Mouse (Mus musculus) liver, embryonic 11.5 days (tissue): ENCODE results near the gene Trip11. TPM values are rescaled to one million over a fixed set of nuclear protein-coding genes. Genes with fewer than 3 reads are reported as not detected.

ENCODE experiments used
- ATAC-seq: fragments of 200-750 bp; cut with Nextera tagmentation; replicated peaks from 2 replicates; pipeline ENCODE4 v1.8.0; 2017; ENCODE audit warnings: moderate number of reproducible peaks, mild to moderate bottlenecking, moderate TSS enrichment, moderate library complexity; ENCODE audit not compliant: low FRiP score
- DNase-seq: peaks from one replicate; pipeline ENCODE4 v3.0.0-alpha.2; 2017; ENCODE audit warnings: low spot score
- H3K27ac ChIP-seq: fragments of 300-500 bp; sonication (generic); 2 replicates; pipeline ENCODE4 v1.5.1; 2014; ENCODE audit warnings: mild to moderate bottlenecking, low read depth, low read length, control low read depth
- H3K27me3 ChIP-seq: fragments of 300-500 bp; sonication (generic); replicated peaks from 2 replicates; pipeline ENCODE4 v1.6.1; 2014; ENCODE audit warnings: low read length, mixed read lengths; ENCODE audit not compliant: control insufficient read depth, insufficient read depth
- H3K36me3 ChIP-seq: fragments of 300-500 bp; sonication (generic); 2 replicates; pipeline ENCODE4 v1.6.1; 2014; ENCODE audit warnings: mild to moderate bottlenecking, low read length, moderate library complexity, mixed read lengths; ENCODE audit not compliant: control insufficient read depth, insufficient read depth
- H3K4me1 ChIP-seq: fragments of 300-500 bp; sonication (generic); replicated peaks from 2 replicates; pipeline ENCODE4 v1.6.1; 2014; ENCODE audit warnings: low read length, mixed read lengths; ENCODE audit not compliant: control insufficient read depth, insufficient read depth
- H3K4me2 ChIP-seq: fragments of 300-500 bp; sonication (generic); 2 replicates; pipeline ENCODE4 v1.6.1; 2014; ENCODE audit warnings: mild to moderate bottlenecking, control low read depth, moderate library complexity
- H3K4me3 ChIP-seq: fragments of 300-500 bp; sonication (generic); 2 replicates; pipeline ENCODE4 v1.5.1; 2014; ENCODE audit warnings: low read depth, low read length, control low read depth
- H3K9ac ChIP-seq: fragments of 300-500 bp; sonication (generic); 2 replicates; pipeline ENCODE4 v1.6.1; 2014; ENCODE audit warnings: low read depth, low read length, control low read depth
- H3K9me3 ChIP-seq: fragments of 300-500 bp; sonication (generic); 2 replicates; pipeline ENCODE4 v1.6.1; 2016; ENCODE audit warnings: low read length, inconsistent platforms, mixed read lengths; ENCODE audit not compliant: control insufficient read depth
- WGBS: fragments of 180-500 bp; shearing (Covaris S2); extraction: QIAGEN DNeasy Blood & Tissue Kit; methylation state at CpG from one replicate; pipeline ENCODE4 v1.1.7; 2014; 5-methylcytosine and 5-hydroxymethylcytosine counted together
- polyA plus RNA-seq: library from polyadenylated mRNA; unstranded; fragments of >200 nt; fragmentation: Nextera tagmentation; extraction: Ambion mirVana; gene quantifications from 2 replicates; pipeline ENCODE4 v1.2.1, GENCODE M21; 2014

Gene Trip11
- polyA plus RNA-seq, 1 experiment from 2014 or later, result 10.4 TPM

GRCm38 (mm10) chr12:101947986-101948385 is 34.9 kb upstream of the Trip11 start:
- no peaks in the 10 kb centered on the region for H3K27me3 ChIP-seq
- H3K36me3 ChIP-seq, result peaks cover 24% of the 10 kb centered on the region
- no peak overlapping the region for H3K27ac ChIP-seq
- no peak overlapping the region for H3K4me2 ChIP-seq
- H3K9me3 ChIP-seq, result no peaks in the 10 kb centered on the region
- no peak overlapping the region for H3K4me3 ChIP-seq
- ATAC-seq (no peak), DNase-seq (no peak)
- 91% methylated on average over 8 of the region's 8 CpGs for WGBS
- no peak overlapping the region for H3K9ac ChIP-seq
- H3K4me1 ChIP-seq, result no peaks in the 10 kb centered on the region

GRCm38 (mm10) chr12:101937572-101937971 is 24.5 kb upstream of the Trip11 start:
- DNase-seq (no peak), ATAC-seq (no peak)
- Histone ChIP-seq H3K9me3 (no peaks in the 10 kb centered on the region), H3K27ac (no peak overlapping the region), H3K4me1 (no peaks in the 10 kb centered on the region), H3K36me3 (peaks cover 31% of the 10 kb centered on the region), H3K4me2 (no peak overlapping the region), H3K9ac (no peak overlapping the region), H3K27me3 (no peaks in the 10 kb centered on the region), H3K4me3 (no peak overlapping the region)
- 86% methylated on average over 7 of the region's 7 CpGs for WGBS

- no peak overlapping the region for H3K27ac ChIP-seq
- H3K4me1 ChIP-seq, result no peaks in the 10 kb centered on the region
- ATAC-seq (no peak), DNase-seq (no peak)
- H3K27me3 ChIP-seq, result no peaks in the 10 kb centered on the region
- H3K36me3 ChIP-seq, result peaks cover 24% of the 10 kb centered on the region
- H3K9ac ChIP-seq, result no peak overlapping the region
- H3K4me3 ChIP-seq, result no peak overlapping the region
- no peaks in the 10 kb centered on the region for H3K9me3 ChIP-seq
- H3K4me2 ChIP-seq, result no peak overlapping the region
- WGBS, result 95% methylated on average over 3 of the region's 3 CpGs
Observed at GRCm38 (mm10) chr12:101935223-101935622, 22.2 kb upstream of the Trip11 start.

- no peaks in the 10 kb centered on the region for H3K9me3 ChIP-seq
- peaks cover 19% of the 10 kb centered on the region for H3K36me3 ChIP-seq
- H3K4me1 ChIP-seq, result no peaks in the 10 kb centered on the region
- H3K4me3 ChIP-seq, result no peak overlapping the region
- H3K27me3 ChIP-seq, result no peaks in the 10 kb centered on the region
- no peak overlapping the region for H3K27ac ChIP-seq
- no peak for DNase-seq
- ATAC-seq, result no peak
- no peak overlapping the region for H3K9ac ChIP-seq
- no peak overlapping the region for H3K4me2 ChIP-seq
- WGBS, result 68% methylated on average over 1 of the region's 1 CpGs
Observed at GRCm38 (mm10) chr12:101928423-101928822, 15.4 kb upstream of the Trip11 start.

GRCm38 (mm10) chr12:101922313-101922712 is 9.2 kb upstream of the Trip11 start:
- Histone ChIP-seq H3K9ac (no peak overlapping the region), H3K4me1 (no peaks in the 10 kb centered on the region)

GRCm38 (mm10) chr12:101919847-101920246 is 6.8 kb upstream of the Trip11 start:
- DNase-seq (no peak), ATAC-seq (no peak)
- no peaks in the 10 kb centered on the region for H3K9me3 ChIP-seq
- WGBS, result 85% methylated on average over 3 of the region's 3 CpGs
- peaks cover 3% of the 10 kb centered on the region for H3K36me3 ChIP-seq
- no peak overlapping the region for H3K4me2 ChIP-seq
- no peaks in the 10 kb centered on the region for H3K4me1 ChIP-seq
- no peak overlapping the region for H3K27ac ChIP-seq
- no peak overlapping the region for H3K4me3 ChIP-seq
- H3K27me3 ChIP-seq, result no peaks in the 10 kb centered on the region
- no peak overlapping the region for H3K9ac ChIP-seq

More at GRCm38 (mm10) chr12:101922313-101922712, 9.2 kb upstream of the Trip11 start:
- Histone ChIP-seq H3K27ac (no peak overlapping the region), H3K36me3 (peaks cover 8% of the 10 kb centered on the region), H3K4me2 (no peak overlapping the region), H3K27me3 (no peaks in the 10 kb centered on the region), H3K4me3 (no peak overlapping the region), H3K9me3 (no peaks in the 10 kb centered on the region)
- 93% methylated on average over 6 of the region's 6 CpGs for WGBS
- ATAC-seq, result no peak
- DNase-seq, result no peak

GRCm38 (mm10) chr12:101917165-101917564 is 4.1 kb upstream of the Trip11 start:
- Histone ChIP-seq H3K27ac (no peak overlapping the region), H3K27me3 (no peaks in the 10 kb centered on the region), H3K4me1 (0 out of 2 replicates have a peak, but pooled peaks cover 3% of the 10 kb centered on the region), H3K4me2 (no peak overlapping the region), H3K36me3 (no peaks in the 10 kb centered on the region), H3K9me3 (no peaks in the 10 kb centered on the region), H3K9ac (no peak overlapping the region), H3K4me3 (no peak overlapping the region)
- ATAC-seq, result no peak
- DNase-seq, result no peak

- H3K27me3 ChIP-seq, result no peaks in the 10 kb centered on the region
- 91% methylated on average over 3 of the region's 3 CpGs for WGBS
- peak overlapping the region; percentile 78 for H3K4me3 ChIP-seq
- H3K4me2 ChIP-seq, result peak overlapping the region; percentile 84
- ATAC-seq, result no peak
- H3K9ac ChIP-seq, result no peak overlapping the region
- no peak overlapping the region for H3K27ac ChIP-seq
- H3K36me3 ChIP-seq, result peaks cover 8% of the 10 kb centered on the region
- peaks cover 9% of the 10 kb centered on the region for H3K4me1 ChIP-seq
- no peak for DNase-seq
- H3K9me3 ChIP-seq, result no peaks in the 10 kb centered on the region
Observed at GRCm38 (mm10) chr12:101911346-101911745, 1.7 kb downstream of the Trip11 start.

GRCm38 (mm10) chr12:101910360-101910759 is 2.7 kb downstream of the Trip11 start:
- no peaks in the 10 kb centered on the region for H3K9me3 ChIP-seq
- no peak overlapping the region for H3K4me2 ChIP-seq
- no peak overlapping the region for H3K4me3 ChIP-seq
- no peak overlapping the region for H3K27ac ChIP-seq
- H3K9ac ChIP-seq, result no peak overlapping the region
- H3K4me1 ChIP-seq, result peaks cover 9% of the 10 kb centered on the region
- DNase-seq, result no peak
- no peaks in the 10 kb centered on the region for H3K27me3 ChIP-seq
- H3K36me3 ChIP-seq, result peaks cover 8% of the 10 kb centered on the region
- ATAC-seq, result no peak
- 91% methylated on average over 6 of the region's 6 CpGs for WGBS
